Mouse (Mus musculus) lung, adult 2 months (tissue): ENCODE results near the gene Qpct. TPM values are rescaled to one million over a fixed set of nuclear protein-coding genes. Genes with fewer than 3 reads are reported as not detected.
A peak's percentile ranks its signal among the peaks of the same experiment; 100 is the strongest.
"Not testable (repeated sequence)": the region's sequence is repeated elsewhere in the genome, so short reads cannot be mapped to it uniquely, and the experiment has no call there.

Source experiments
- DNase-seq: peaks from one replicate; pipeline ENCODE4 v3.0.0; 2022
- H3K4me1 ChIP-seq: fragments of 200-500 bp; 2 replicates; pipeline ENCODE4 v1.6.1; 2011; ENCODE audit warnings: low read length; ENCODE audit not compliant: control insufficient read depth, insufficient read depth
- H3K4me3 ChIP-seq: fragments of 200-500 bp; replicated peaks from 2 replicates; pipeline ENCODE3; 2011; ENCODE audit warnings: low read depth, mild to moderate bottlenecking, control low read depth, low read length; ENCODE audit errors: extremely low read depth
- CTCF ChIP-seq: fragments of 200-500 bp; IDR thresholded peaks from 2 replicates; pipeline ENCODE4 v1.5.1; 2011; ENCODE audit warnings: mild to moderate bottlenecking, low read length, control low read depth; ENCODE audit not compliant: insufficient read depth
- POLR2A ChIP-seq: fragments of 200-500 bp; IDR thresholded peaks from 2 replicates; pipeline ENCODE4 v1.6.1; 2011; ENCODE audit warnings: low read depth, mild to moderate bottlenecking, control low read depth, low read length, borderline replicate concordance; ENCODE audit errors: extremely low read depth
- WGBS: fragments of 180-500 bp; shearing (Covaris S2); methylation state at CpG from one replicate; pipeline ENCODE4 v1.1.7; 2018; 5-methylcytosine and 5-hydroxymethylcytosine counted together
- polyA plus RNA-seq: library from polyadenylated mRNA; depleted of rRNA; stranded (reverse); fragments of >200 nt; gene quantifications from 2 replicates; pipeline ENCODE4 v1.2.3, GENCODE M21; 2012; rRNA removed

Gene Qpct
- polyA plus RNA-seq, 1 experiment = 6.1 TPM

GRCm38 (mm10) chr17:79109576-79109975 is 57.9 kb downstream of the Qpct start:
- H3K4me3 ChIP-seq = no peak overlapping the region
- 76% methylated on average over 9 of the region's 9 CpGs for WGBS
- TF ChIP-seq POLR2A (no peak), CTCF (no peak)
- no peak for DNase-seq
- no peaks in the 10 kb centered on the region for H3K4me1 ChIP-seq

- TF ChIP-seq CTCF (peak; percentile 91), POLR2A (no peak)
- no peaks in the 10 kb centered on the region for H3K4me1 ChIP-seq
- WGBS = 17% methylated on average over 5 of the region's 5 CpGs
- DNase-seq = peak; percentile 45
- H3K4me3 ChIP-seq = no peak overlapping the region
Measured at GRCm38 (mm10) chr17:79110936-79111348, 59.2 kb downstream of the Qpct start.

- not testable (repeated sequence) for H3K4me3 ChIP-seq, DNase-seq, H3K4me1 ChIP-seq
- 45% methylated on average over 9 of the region's 9 CpGs for WGBS
Measured at GRCm38 (mm10) chr17:79115248-79115647, 63.5 kb downstream of the Qpct start.

GRCm38 (mm10) chr17:79119066-79119465 is 67.4 kb downstream of the Qpct start:
- no peak for DNase-seq
- Histone ChIP-seq H3K4me3 (no peak overlapping the region), H3K4me1 (no peaks in the 10 kb centered on the region)
- TF ChIP-seq CTCF (no peak), POLR2A (no peak)
- 78% methylated on average over 1 of the region's 1 CpGs for WGBS

GRCm38 (mm10) chr17:79120269-79120668 is 68.6 kb downstream of the Qpct start:
- no peak for TF ChIP-seq CTCF
- TF ChIP-seq POLR2A = no peak
- no peak for DNase-seq
- Histone ChIP-seq H3K4me3 (no peak overlapping the region), H3K4me1 (no peaks in the 10 kb centered on the region)
- WGBS = 81% methylated on average over 3 of the region's 3 CpGs

- Histone ChIP-seq H3K4me3 (no peak overlapping the region), H3K4me1 (no peaks in the 10 kb centered on the region)
- WGBS = 58% methylated on average over 8 of the region's 8 CpGs
- DNase-seq = no peak
- TF ChIP-seq CTCF (no peak), POLR2A (no peak)
Measured at GRCm38 (mm10) chr17:79133740-79134139, 82.0 kb downstream of the Qpct start.

- Histone ChIP-seq H3K4me1 (no peaks in the 10 kb centered on the region), H3K4me3 (no peak overlapping the region)
- TF ChIP-seq CTCF = no peak
- TF ChIP-seq POLR2A = no peak
- WGBS = 68% methylated on average over 6 of the region's 6 CpGs
- DNase-seq = no peak
Measured at GRCm38 (mm10) chr17:79135826-79136225, 84.1 kb downstream of the Qpct start.

GRCm38 (mm10) chr17:79136401-79136800 is 84.7 kb downstream of the Qpct start:
- H3K4me1 ChIP-seq = no peaks in the 10 kb centered on the region
- H3K4me3 ChIP-seq = no peak overlapping the region
- DNase-seq = no peak
- TF ChIP-seq CTCF (no peak), POLR2A (no peak)
- WGBS = 79% methylated on average over 2 of the region's 2 CpGs

Other genes starting within 250 kb of the Qpct start
- 17.7 and 24.2 TPM in 2 replicates for gene Heatr5b, start 216.5 kb upstream of the Qpct start, polyA plus RNA-seq
- gene Gpatch11, start 216.3 kb upstream of the Qpct start, polyA plus RNA-seq = 7.3 and 12.6 TPM in 2 replicates
- 3.9 and 7.5 TPM in 2 replicates for gene Eif2ak2, start 169.3 kb upstream of the Qpct start, polyA plus RNA-seq
- gene Sult6b1, start 144.9 kb upstream of the Qpct start, polyA plus RNA-seq = not detected in 2 replicates
- gene Cebpzos, start 135.4 kb upstream of the Qpct start, polyA plus RNA-seq = 4.0 and 7.4 TPM in 2 replicates
- 3.2 and 6.0 TPM in 2 replicates for gene Cebpz, start 114.8 kb upstream of the Qpct start, polyA plus RNA-seq
- 4.9 and 9.2 TPM in 2 replicates for gene Ndufaf7, start 114.8 kb upstream of the Qpct start, polyA plus RNA-seq
- gene Prkd3, start 31.1 kb upstream of the Qpct start, polyA plus RNA-seq = 11.7 and 19.0 TPM in 2 replicates